Mouse (Mus musculus) hindbrain, embryonic 14.5 days (tissue): ENCODE data around the gene Adpgk. TPM values are rescaled to one million over a fixed set of nuclear protein-coding genes. Genes with fewer than 3 reads are reported as not detected.
"Not testable (repeated sequence)": the region's sequence is repeated elsewhere in the genome, so short reads cannot be mapped to it uniquely, and the experiment has no call there.

Experiments used
- ATAC-seq: fragments of 200-750 bp; cut with Nextera tagmentation; 2 replicates; pipeline ENCODE4 v1.8.0; 2017; ENCODE audit warnings: moderate number of reproducible peaks, mild to moderate bottlenecking, moderate TSS enrichment, moderate library complexity; ENCODE audit not compliant: low FRiP score
- DNase-seq: peaks from one replicate; pipeline ENCODE4 v3.0.0-alpha.2; 2015; ENCODE audit warnings: low spot score
- H3K27ac ChIP-seq: fragments of 300-500 bp; sonication (generic); 2 replicates; pipeline ENCODE4 v1.5.1; 2014; ENCODE audit warnings: mild to moderate bottlenecking, moderate library complexity
- H3K27me3 ChIP-seq: fragments of 300-500 bp; sonication (generic); 2 replicates; pipeline ENCODE4 v1.6.1; 2014; ENCODE audit warnings: mild to moderate bottlenecking, low read length, mixed read lengths; ENCODE audit not compliant: control insufficient read depth, insufficient read depth
- H3K36me3 ChIP-seq: fragments of 300-500 bp; sonication (generic); replicated peaks from 2 replicates; pipeline ENCODE4 v1.6.1; 2014; ENCODE audit not compliant: control insufficient read depth, insufficient read depth
- H3K4me1 ChIP-seq: fragments of 300-500 bp; sonication (generic); replicated peaks from 2 replicates; pipeline ENCODE4 v1.6.1; 2014; ENCODE audit warnings: antibody characterized with exemption, low read length, mixed read lengths; ENCODE audit not compliant: control insufficient read depth, insufficient read depth
- H3K4me2 ChIP-seq: fragments of 300-500 bp; sonication (generic); replicated peaks from 2 replicates; pipeline ENCODE4 v1.6.1; 2014; ENCODE audit warnings: mild to moderate bottlenecking, moderate library complexity
- H3K4me3 ChIP-seq: fragments of 300-500 bp; sonication (generic); replicated peaks from 2 replicates; pipeline ENCODE4 v1.5.1; 2014; ENCODE audit warnings: mild to moderate bottlenecking, low read length
- H3K9ac ChIP-seq: fragments of 300-500 bp; sonication (generic); 2 replicates; pipeline ENCODE4 v1.6.1; 2014
- H3K9me3 ChIP-seq: fragments of 300-500 bp; sonication (generic); 2 replicates; pipeline ENCODE4 v1.6.1; 2016; ENCODE audit warnings: low read length; ENCODE audit not compliant: control insufficient read depth
- WGBS: fragments of 180-500 bp; shearing (Covaris S2); extraction: QIAGEN DNeasy Blood & Tissue Kit; methylation state at CpG from one replicate; pipeline ENCODE4 v1.1.7; 2014; 5-methylcytosine and 5-hydroxymethylcytosine counted together
- polyA plus RNA-seq: library from polyadenylated mRNA; unstranded; fragments of >200 nt; fragmentation: Nextera tagmentation; extraction: Ambion mirVana; gene quantifications from 2 replicates; pipeline ENCODE4 v1.2.1, GENCODE M21; 2014

Adpgk gene
- polyA plus RNA-seq, 1 experiment from 2014 or later: 26.8 TPM

GRCm38 (mm10) chr9:59352586-59353252, 61.4 kb downstream of the Adpgk start:
- H3K9ac ChIP-seq: peak overlapping the region; percentile 87
- peak overlapping the region; percentile 87 for H3K27ac ChIP-seq
- H3K9me3 ChIP-seq: no peaks in the 10 kb centered on the region
- H3K4me1 ChIP-seq: peaks cover 9% of the 10 kb centered on the region
- DNase-seq (peak; percentile 28), ATAC-seq (no peak)
- no peaks in the 10 kb centered on the region for H3K27me3 ChIP-seq
- H3K36me3 ChIP-seq: no peaks in the 10 kb centered on the region
- 9% methylated on average over 15 of the region's 15 CpGs for WGBS
- peak overlapping the region; percentile 79 for H3K4me2 ChIP-seq
- peak overlapping the region; percentile 81 for H3K4me3 ChIP-seq

GRCm38 (mm10) chr9:59353253-59353639, 61.9 kb downstream of the Adpgk start, which contains the start of gene Bbs4:
Gene Bbs4 (minus strand): TSS chr9:59353508.
- Histone ChIP-seq H3K9ac (peak within 1 kb of the TSS; percentile 87), H3K4me1 (peaks cover 9% of the 10 kb centered on the region), H3K36me3 (no peaks in the 10 kb centered on the region), H3K4me3 (peak within 1 kb of the TSS; percentile 81), H3K9me3 (no peaks in the 10 kb centered on the region), H3K27me3 (no peaks in the 10 kb centered on the region), H3K27ac (peak within 1 kb of the TSS; percentile 87), H3K4me2 (peak within 1 kb of the TSS; percentile 79)
- ATAC-seq (peak; percentile 92), DNase-seq (peak; percentile 80)
- WGBS: 2% methylated on average over 31 of the region's 32 CpGs

- not testable (repeated sequence) for DNase-seq, H3K4me1 ChIP-seq, ATAC-seq, H3K36me3 ChIP-seq, H3K4me2 ChIP-seq, H3K9me3 ChIP-seq, H3K9ac ChIP-seq, H3K27ac ChIP-seq, H3K27me3 ChIP-seq, H3K4me3 ChIP-seq
- WGBS: 70% methylated on average over 1 of the region's 1 CpGs
Measured at GRCm38 (mm10) chr9:59358041-59358440, 66.7 kb downstream of the Adpgk start.

- H3K4me2 ChIP-seq, H3K27ac ChIP-seq, H3K27me3 ChIP-seq, H3K36me3 ChIP-seq, DNase-seq, ATAC-seq, H3K9me3 ChIP-seq, H3K4me3 ChIP-seq, H3K9ac ChIP-seq, H3K4me1 ChIP-seq: not testable (repeated sequence)
- 100% methylated on average over 1 of the region's 3 CpGs for WGBS
Measured at GRCm38 (mm10) chr9:59360487-59360886, 69.1 kb downstream of the Adpgk start.

GRCm38 (mm10) chr9:59369220-59369619, 77.9 kb downstream of the Adpgk start:
- Histone ChIP-seq H3K27me3 (no peaks in the 10 kb centered on the region), H3K36me3 (no peaks in the 10 kb centered on the region), H3K4me3 (no peak overlapping the region), H3K4me2 (no peak overlapping the region), H3K27ac (no peak overlapping the region), H3K9ac (no peak overlapping the region), H3K4me1 (no peaks in the 10 kb centered on the region), H3K9me3 (peaks cover 13% of the 10 kb centered on the region; the same call in 1 of the 2 replicates)
- DNase-seq (no peak), ATAC-seq (no peak)
- WGBS: 81% methylated on average over 5 of the region's 5 CpGs

- WGBS: 90% methylated on average over 9 of the region's 9 CpGs
- peaks cover 13% of the 10 kb centered on the region; the same call in 1 of the 2 replicates for H3K9me3 ChIP-seq
- no peak overlapping the region for H3K4me3 ChIP-seq
- no peak overlapping the region for H3K27ac ChIP-seq
- H3K36me3 ChIP-seq: no peaks in the 10 kb centered on the region
- H3K9ac ChIP-seq: no peak overlapping the region
- H3K4me1 ChIP-seq: no peaks in the 10 kb centered on the region
- no peak for DNase-seq
- no peak overlapping the region for H3K4me2 ChIP-seq
- H3K27me3 ChIP-seq: no peaks in the 10 kb centered on the region
- no peak for ATAC-seq
Measured at GRCm38 (mm10) chr9:59369646-59370045, 78.3 kb downstream of the Adpgk start.

Other genes with a start within 250 kb of the Adpgk start
- 38.0 and 40.7 TPM in 2 replicates for gene Bbs4, start 62.0 kb downstream of the Adpgk start, polyA plus RNA-seq
- 16.9 and 18.0 TPM in 2 replicates for gene Arih1, start 195.1 kb downstream of the Adpgk start, polyA plus RNA-seq
- gene Hexa, start 248.0 kb downstream of the Adpgk start, polyA plus RNA-seq: 66.6 and 67.2 TPM in 2 replicates
- gene Tmem202, start 248.3 kb downstream of the Adpgk start, polyA plus RNA-seq: 0.91 and 0.96 TPM in 2 replicates